ENCODE assay signal across 8 mouse cellular contexts in genomic region chr12:112675245-112676035, GRCm38 (mm10). TPM values are rescaled to one million over a fixed set of nuclear protein-coding genes. Genes with fewer than 3 reads are reported as not detected.
DNase-seq lines count a peak whose midpoint lies in the region; ATAC-seq and TF ChIP-seq lines count a peak whose summit lies in the region.

No protein-coding gene starts in this region.

- peaks cover 16% of the 10 kb centered on the region for H3K36me3 ChIP-seq in limb, embryonic 14.5 days (ENCODE audit: control insufficient read depth, insufficient read depth, low read length)
- H3K36me3 ChIP-seq in midbrain, embryonic 16.5 days (ENCODE audit: control insufficient read depth, insufficient read depth, low read length): no peaks in the 10 kb centered on the region; the same call in 1 of the 2 replicates

- peak; percentile 51 for ATAC-seq in limb, embryonic 14.5 days (ENCODE audit: low FRiP score, low read depth)
- ATAC-seq in midbrain, embryonic 16.5 days: peak; percentile 34; the same call in 1 of the 2 replicates

- H3K9ac ChIP-seq in limb, embryonic 14.5 days (ENCODE audit: low read depth, low read length, severe bottlenecking): no peak overlapping the region; the same call in 1 of the 2 replicates
- peak overlapping the region; percentile 96 for H3K9ac ChIP-seq in midbrain, embryonic 16.5 days (ENCODE audit: low read depth, low read length)

- peak overlapping the region; percentile 94 for H3K4me2 ChIP-seq in limb, embryonic 14.5 days (replicated peaks; ENCODE audit: low read depth, low read length, severe bottlenecking)
- peak overlapping the region; percentile 92 for H3K4me2 ChIP-seq in midbrain, embryonic 16.5 days (ENCODE audit: low read length)

- peaks cover 24% of the 10 kb centered on the region for H3K27me3 ChIP-seq in limb, embryonic 14.5 days (ENCODE audit: control insufficient read depth, insufficient read depth, low read length)
- peaks cover 19% of the 10 kb centered on the region for H3K27me3 ChIP-seq in midbrain, embryonic 16.5 days (ENCODE audit: control insufficient read depth, insufficient read depth, low read depth, low read length)

- TF ChIP-seq POLR2A in limb, embryonic 14.5 days (IDR thresholded peaks at IDR 0.05; ENCODE audit: borderline replicate concordance, extremely low read depth, insufficient read depth, insufficient read length): no peak

- H3K9me3 ChIP-seq in limb, embryonic 14.5 days (ENCODE audit: control insufficient read depth, low read length): no peaks in the 10 kb centered on the region
- H3K9me3 ChIP-seq in midbrain, embryonic 16.5 days (replicated peaks; ENCODE audit: control insufficient read depth, low read length, poor library complexity, severe bottlenecking): no peaks in the 10 kb centered on the region

- 15% methylated on average over 18 of the region's 18 CpGs for WGBS in limb, embryonic 14.5 days
- 17% methylated on average over 18 of the region's 18 CpGs for WGBS in midbrain, embryonic 16.5 days

- peak overlapping the region; percentile 99 for H3K4me3 ChIP-seq in limb, embryonic 14.5 days (replicated peaks; ENCODE audit: low read length)
- peak overlapping the region; percentile 97 for H3K4me3 ChIP-seq in midbrain, embryonic 16.5 days (ENCODE audit: low read depth, low read length)

- H3K27ac ChIP-seq in limb, embryonic 14.5 days (replicated peaks; ENCODE audit: low read depth, low read length): peak overlapping the region; percentile 72
- H3K27ac ChIP-seq in midbrain, embryonic 16.5 days (ENCODE audit: low read length): peak overlapping the region; percentile 91; the same call in 1 of the 2 replicates

- peaks cover 33% of the 10 kb centered on the region for H3K4me1 ChIP-seq in limb, embryonic 14.5 days (ENCODE audit: control insufficient read depth, insufficient read depth, low read length)
- peaks cover 38% of the 10 kb centered on the region for H3K4me1 ChIP-seq in midbrain, embryonic 16.5 days (ENCODE audit: control insufficient read depth, insufficient read depth, low read length)

- DNase-seq in 3134 (ENCODE audit: extremely low read depth, insufficient read length, low spot score): peak; percentile 70
- DNase-seq in adrenal gland, adult 8-10 months: peak; percentile 92
- DNase-seq in embryo, embryonic 9.5 days (ENCODE audit: extremely low spot score): peak; percentile 89
- peak; percentile 98 for DNase-seq in heart, adult 11 months
- peak; percentile 75 for DNase-seq in kidney, adult 11 months
- DNase-seq in limb, embryonic 14.5 days (ENCODE audit: low spot score): peak; percentile 90
- peak; percentile 75 to 84 for DNase-seq in spleen, postnatal 36 days (ENCODE audit: low spot score in 2 of 2)

RNA-seq across cellular contexts. Expression of gene Akt1, which starts 0.8 kb away (rescaled TPM):
- 100 to 1,000 TPM; 275 to 460 (median 313) TPM for total RNA-seq in adrenal gland, adult 8-10 months (2022)
- polyA plus RNA-seq in limb, embryonic 14.5 days (2012; rRNA removed): 305 and 332 TPM in 2 replicates
- polyA plus RNA-seq in limb, embryonic 14.5 days (2014; fragmentation: Nextera tagmentation; extraction: Ambion mirVana): 148 and 181 TPM in 2 replicates
- polyA plus RNA-seq in midbrain, embryonic 16.5 days (2015; fragmentation: Nextera tagmentation; extraction: Ambion mirVana): 58.7 and 60.4 TPM in 2 replicates

RNA-seq across cellular contexts. Expression of gene Zbtb42, which starts 3.2 kb away (rescaled TPM):
- total RNA-seq in adrenal gland, adult 8-10 months (2022): 10 to 100 TPM in 3 of 4 experiments, 1 to 10 TPM in 1; 8.7 to 20.1 (median 15.9) TPM
- 2.5 and 3.3 TPM in 2 replicates for polyA plus RNA-seq in limb, embryonic 14.5 days (2012; rRNA removed)
- polyA plus RNA-seq in limb, embryonic 14.5 days (2014; fragmentation: Nextera tagmentation; extraction: Ambion mirVana): 1.9 and 2.5 TPM in 2 replicates
- 0.73 and 1.2 TPM in 2 replicates for polyA plus RNA-seq in midbrain, embryonic 16.5 days (2015; fragmentation: Nextera tagmentation; extraction: Ambion mirVana)

RNA-seq across cellular contexts. Expression of gene Siva1, which starts 31.0 kb away (rescaled TPM):
- total RNA-seq in adrenal gland, adult 8-10 months (2022): 10 to 100 TPM; 37.0 to 73.9 (median 51.5) TPM
- 179 and 184 TPM in 2 replicates for polyA plus RNA-seq in limb, embryonic 14.5 days (2012; rRNA removed)
- polyA plus RNA-seq in limb, embryonic 14.5 days (2014; fragmentation: Nextera tagmentation; extraction: Ambion mirVana): 282 and 284 TPM in 2 replicates
- polyA plus RNA-seq in midbrain, embryonic 16.5 days (2015; fragmentation: Nextera tagmentation; extraction: Ambion mirVana): 41.7 and 44.1 TPM in 2 replicates

RNA-seq across cellular contexts. Expression of gene Cep170b, which starts 44.8 kb away (rescaled TPM):
- 10 to 100 TPM; 43.6 to 74.0 (median 59.1) TPM for total RNA-seq in adrenal gland, adult 8-10 months (2022)
- 30.1 and 36.9 TPM in 2 replicates for polyA plus RNA-seq in limb, embryonic 14.5 days (2012; rRNA removed)
- 21.3 and 23.6 TPM in 2 replicates for polyA plus RNA-seq in limb, embryonic 14.5 days (2014; fragmentation: Nextera tagmentation; extraction: Ambion mirVana)
- 36.0 and 39.4 TPM in 2 replicates for polyA plus RNA-seq in midbrain, embryonic 16.5 days (2015; fragmentation: Nextera tagmentation; extraction: Ambion mirVana)

RNA-seq across cellular contexts. Expression of gene Adssl1, which starts 55.6 kb away (rescaled TPM):
- 10 to 100 TPM; 15.2 to 53.1 (median 30.7) TPM for total RNA-seq in adrenal gland, adult 8-10 months (2022)
- polyA plus RNA-seq in limb, embryonic 14.5 days (2012; rRNA removed): 11.8 and 18.9 TPM in 2 replicates
- polyA plus RNA-seq in limb, embryonic 14.5 days (2014; fragmentation: Nextera tagmentation; extraction: Ambion mirVana): 13.3 and 15.0 TPM in 2 replicates
- polyA plus RNA-seq in midbrain, embryonic 16.5 days (2015; fragmentation: Nextera tagmentation; extraction: Ambion mirVana): 4.0 and 4.2 TPM in 2 replicates

Comparison
In these comparisons a context has a peak if more than half of its experiments do, and no peak if none do; other contexts are left out.
1. Peak in every context shown above with its lines: DNase-seq, ATAC-seq, H3K4me3 ChIP-seq and H3K27ac ChIP-seq.